Mouse (Mus musculus): ENCODE measurements around the gene Ly6g5c.

- TF ChIP-seq CTCF (IDR thresholded peaks at IDR 0.05; ENCODE audit: extremely low read depth, insufficient read length, insufficient replicate concordance, low read depth, low read length) (no peak), POLR2A (IDR thresholded peaks at IDR 0.05; ENCODE audit: low read depth, low read length) (no peak)
These were observed 17.0 kb downstream of the Ly6g5c start for GRCm38 (mm10) chr17:35125081-35125480.

All from small intestine, adult 2 months (tissue).